Mouse (Mus musculus): ENCODE measurements at regions not wholly inside any gene's neighbourhood (a gene's known extent, or its start where the extent isn't known, plus 50 kb on each side); places are given as distances from the start of the nearest gene placed in this dataset.

DNA sequence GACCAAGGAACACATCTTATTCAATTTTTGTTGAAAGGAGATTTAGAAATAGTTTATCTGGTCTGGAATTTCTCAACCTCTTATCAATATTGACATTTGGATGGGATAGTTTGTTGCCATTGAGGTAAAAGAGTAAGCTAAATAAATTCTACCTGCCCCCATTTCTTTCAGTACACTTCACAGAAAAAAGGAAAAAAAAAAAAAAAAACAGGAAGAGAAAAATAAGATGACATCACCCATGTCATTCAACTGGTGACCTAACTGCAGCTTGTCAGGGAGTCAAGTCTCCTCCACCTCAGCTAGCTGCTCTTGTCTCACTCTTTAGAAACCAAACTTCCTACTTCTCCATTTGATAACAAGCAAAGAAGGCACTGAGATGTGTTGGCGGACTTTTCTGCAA, 61.3 kb upstream of the Agps start:
- 81% methylated on average over 1 of the region's 1 CpGs for WGBS
- H3K4me3 ChIP-seq (ENCODE audit: low read depth, low read length), result no peak overlapping the region
- H3K27ac ChIP-seq (ENCODE audit: low read length), result no peak overlapping the region
- ATAC-seq (ENCODE audit: insufficient number of reproducible peaks, insufficient read depth, low FRiP score, low read depth), result no peak
- no peak overlapping the region for H3K4me2 ChIP-seq (replicated peaks; ENCODE audit: low read depth, low read length)
- no peak overlapping the region for H3K9ac ChIP-seq (replicated peaks; ENCODE audit: low read depth, low read length)
- no peaks in the 10 kb centered on the region for H3K9me3 ChIP-seq (ENCODE audit: control insufficient read depth, low read depth, low read length)
- no peaks in the 10 kb centered on the region for H3K36me3 ChIP-seq (ENCODE audit: control insufficient read depth, insufficient read depth, low read length)
- no peaks in the 10 kb centered on the region; the same call in 1 of the 2 replicates for H3K4me1 ChIP-seq (ENCODE audit: control insufficient read depth, insufficient read depth, low read length)
- H3K27me3 ChIP-seq (ENCODE audit: control insufficient read depth, insufficient read depth, low read length), result no peaks in the 10 kb centered on the region

DNA sequence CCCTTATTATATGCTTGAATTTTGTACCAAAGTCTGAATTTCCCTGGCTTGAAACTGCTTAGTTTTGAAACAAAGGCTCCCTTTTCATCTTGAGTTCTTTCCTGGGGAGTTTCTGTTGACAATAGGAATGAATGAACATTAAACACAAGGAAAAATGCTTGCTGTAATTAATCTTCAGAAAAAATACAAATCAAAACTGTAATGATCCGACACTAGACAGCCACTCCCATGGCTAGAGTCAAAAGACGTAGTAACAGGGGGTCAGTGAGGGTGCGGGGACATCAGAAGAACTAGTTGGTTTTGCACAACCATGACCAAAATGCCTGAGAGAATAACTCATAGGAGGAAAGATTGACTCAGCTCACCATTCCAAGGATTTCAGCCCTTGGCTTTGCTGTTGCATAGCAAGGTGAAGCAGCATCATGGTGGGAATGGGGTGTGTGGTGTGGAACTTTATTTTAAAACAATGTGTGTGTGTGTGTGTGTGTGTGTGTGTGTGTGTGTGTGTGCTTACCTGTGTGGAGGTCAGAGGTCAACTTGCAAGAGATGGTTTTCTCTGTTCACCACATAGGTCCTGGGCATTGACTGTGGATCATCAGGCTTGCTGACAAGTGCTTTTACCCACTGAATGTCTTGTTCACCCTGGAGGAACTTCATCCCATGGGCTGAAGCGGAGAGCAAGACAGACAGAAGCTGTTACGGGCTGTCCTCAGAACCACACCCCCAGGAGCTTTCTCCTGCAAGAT, 63.2 kb upstream of the Agps start:
- no peak overlapping the region for H3K4me3 ChIP-seq (ENCODE audit: low read depth, low read length)
- H3K4me2 ChIP-seq (replicated peaks; ENCODE audit: low read depth, low read length), result no peak overlapping the region
- H3K27me3 ChIP-seq (ENCODE audit: control insufficient read depth, insufficient read depth, low read length), result no peaks in the 10 kb centered on the region
- H3K4me1 ChIP-seq (ENCODE audit: control insufficient read depth, insufficient read depth, low read length), result no peaks in the 10 kb centered on the region; the same call in 1 of the 2 replicates
- no peak for ATAC-seq (ENCODE audit: insufficient number of reproducible peaks, insufficient read depth, low FRiP score, low read depth)
- H3K9me3 ChIP-seq (ENCODE audit: control insufficient read depth, low read depth, low read length), result no peaks in the 10 kb centered on the region
- WGBS, result 67% methylated on average over 5 of the region's 5 CpGs
- peak overlapping the region; percentile 64; the same call in 1 of the 2 replicates for H3K27ac ChIP-seq (ENCODE audit: low read length)
- no peak overlapping the region for H3K9ac ChIP-seq (replicated peaks; ENCODE audit: low read depth, low read length)
- H3K36me3 ChIP-seq (ENCODE audit: control insufficient read depth, insufficient read depth, low read length), result no peaks in the 10 kb centered on the region

GRCm38 (mm10) chr2:75767871-75768558, 63.6 kb upstream of the Nfe2l2 start:
- ATAC-seq (ENCODE audit: insufficient number of reproducible peaks, insufficient read depth, low FRiP score, low read depth), result peak; percentile 79
- Histone ChIP-seq H3K4me2 (replicated peaks; ENCODE audit: low read depth, low read length) (no peak overlapping the region), H3K9ac (replicated peaks; ENCODE audit: low read depth, low read length) (no peak overlapping the region), H3K4me3 (ENCODE audit: low read depth, low read length) (no peak overlapping the region), H3K27me3 (ENCODE audit: control insufficient read depth, insufficient read depth, low read length) (no peaks in the 10 kb centered on the region), H3K4me1 (ENCODE audit: control insufficient read depth, insufficient read depth, low read length) (no peaks in the 10 kb centered on the region; the same call in 1 of the 2 replicates), H3K9me3 (ENCODE audit: control insufficient read depth, low read depth, low read length) (no peaks in the 10 kb centered on the region), H3K36me3 (ENCODE audit: control insufficient read depth, insufficient read depth, low read length) (no peaks in the 10 kb centered on the region), H3K27ac (ENCODE audit: low read length) (peak overlapping the region; percentile 68)
- WGBS, result 54% methylated on average over 7 of the region's 7 CpGs

DNA sequence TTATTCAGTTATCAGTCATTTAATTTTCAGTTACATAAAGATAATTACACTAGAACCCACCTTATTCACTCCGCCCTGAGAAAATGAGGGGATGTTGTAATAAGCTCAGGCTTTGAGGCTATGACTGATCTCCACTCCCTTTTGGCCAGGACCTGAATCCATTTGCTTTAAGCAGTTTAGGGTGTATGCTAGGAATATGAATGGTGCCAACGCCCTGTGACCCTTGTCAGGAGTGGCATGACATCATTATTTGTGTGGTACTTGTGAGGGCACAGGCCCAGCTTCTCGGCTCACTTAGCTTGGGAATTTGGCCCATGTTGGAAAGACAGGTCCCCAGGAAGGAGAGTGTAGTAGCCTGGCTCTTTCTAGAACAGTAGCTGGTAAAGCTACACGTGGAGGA, 61.0 kb upstream of the Nfe2l2 start:
- ATAC-seq (ENCODE audit: insufficient number of reproducible peaks, insufficient read depth, low FRiP score, low read depth), result no peak
- no peaks in the 10 kb centered on the region for H3K4me1 ChIP-seq (ENCODE audit: control insufficient read depth, insufficient read depth, low read length)
- no peak overlapping the region for H3K9ac ChIP-seq (replicated peaks; ENCODE audit: low read depth, low read length)
- H3K27ac ChIP-seq (ENCODE audit: low read length), result no peak overlapping the region
- H3K9me3 ChIP-seq (ENCODE audit: control insufficient read depth, low read depth, low read length), result no peaks in the 10 kb centered on the region
- H3K27me3 ChIP-seq (ENCODE audit: control insufficient read depth, insufficient read depth, low read length), result no peaks in the 10 kb centered on the region
- H3K4me3 ChIP-seq (ENCODE audit: low read depth, low read length), result no peak overlapping the region
- H3K4me2 ChIP-seq (replicated peaks; ENCODE audit: low read depth, low read length), result no peak overlapping the region
- 74% methylated on average over 4 of the region's 4 CpGs for whole genome bisulfite sequencing
- no peaks in the 10 kb centered on the region for H3K36me3 ChIP-seq (ENCODE audit: control insufficient read depth, insufficient read depth, low read length)

- Histone ChIP-seq H3K4me1 (ENCODE audit: control insufficient read depth, insufficient read depth, low read length) (peaks cover 4% of the 10 kb centered on the region; the same call in 1 of the 2 replicates), H3K27ac (ENCODE audit: low read length) (no peak overlapping the region), H3K4me2 (replicated peaks; ENCODE audit: low read depth, low read length) (no peak overlapping the region), H3K4me3 (ENCODE audit: low read depth, low read length) (no peak overlapping the region), H3K27me3 (ENCODE audit: control insufficient read depth, insufficient read depth, low read length) (no peaks in the 10 kb centered on the region), H3K9me3 (ENCODE audit: control insufficient read depth, low read depth, low read length) (no peaks in the 10 kb centered on the region), H3K9ac (replicated peaks; ENCODE audit: low read depth, low read length) (no peak overlapping the region), H3K36me3 (ENCODE audit: control insufficient read depth, insufficient read depth, low read length) (no peaks in the 10 kb centered on the region)
- 67% methylated on average over 3 of the region's 3 CpGs for WGBS
- no peak for ATAC-seq (ENCODE audit: insufficient number of reproducible peaks, insufficient read depth, low FRiP score, low read depth)
Measured at GRCm38 (mm10) chr2:75763252-75763651, 58.8 kb upstream of the Nfe2l2 start.

GRCm38 (mm10) chr2:75762030-75762429, 57.6 kb upstream of the Nfe2l2 start:
- 80% methylated on average over 5 of the region's 5 CpGs for WGBS
- Histone ChIP-seq H3K27ac (ENCODE audit: low read length) (no peak overlapping the region), H3K4me2 (replicated peaks; ENCODE audit: low read depth, low read length) (no peak overlapping the region), H3K9ac (replicated peaks; ENCODE audit: low read depth, low read length) (no peak overlapping the region), H3K9me3 (ENCODE audit: control insufficient read depth, low read depth, low read length) (no peaks in the 10 kb centered on the region), H3K27me3 (ENCODE audit: control insufficient read depth, insufficient read depth, low read length) (no peaks in the 10 kb centered on the region), H3K36me3 (ENCODE audit: control insufficient read depth, insufficient read depth, low read length) (no peaks in the 10 kb centered on the region), H3K4me3 (ENCODE audit: low read depth, low read length) (no peak overlapping the region), H3K4me1 (ENCODE audit: control insufficient read depth, insufficient read depth, low read length) (peaks cover 12% of the 10 kb centered on the region; the same call in 1 of the 2 replicates)
- no peak for ATAC-seq (ENCODE audit: insufficient number of reproducible peaks, insufficient read depth, low FRiP score, low read depth)

GRCm38 (mm10) chr2:75761626-75762025, 57.2 kb upstream of the Nfe2l2 start:
- no peak for ATAC-seq (ENCODE audit: insufficient number of reproducible peaks, insufficient read depth, low FRiP score, low read depth)
- no peaks in the 10 kb centered on the region for H3K9me3 ChIP-seq (ENCODE audit: control insufficient read depth, low read depth, low read length)
- no peak overlapping the region for H3K4me2 ChIP-seq (replicated peaks; ENCODE audit: low read depth, low read length)
- 88% methylated on average over 9 of the region's 9 CpGs for WGBS
- H3K27ac ChIP-seq (ENCODE audit: low read length), result no peak overlapping the region
- H3K4me1 ChIP-seq (ENCODE audit: control insufficient read depth, insufficient read depth, low read length), result peaks cover 16% of the 10 kb centered on the region; the same call in 1 of the 2 replicates
- H3K4me3 ChIP-seq (ENCODE audit: low read depth, low read length), result no peak overlapping the region
- no peak overlapping the region for H3K9ac ChIP-seq (replicated peaks; ENCODE audit: low read depth, low read length)
- H3K36me3 ChIP-seq (ENCODE audit: control insufficient read depth, insufficient read depth, low read length), result no peaks in the 10 kb centered on the region
- no peaks in the 10 kb centered on the region for H3K27me3 ChIP-seq (ENCODE audit: control insufficient read depth, insufficient read depth, low read length)

- no peaks in the 10 kb centered on the region for H3K36me3 ChIP-seq (ENCODE audit: control insufficient read depth, insufficient read depth, low read length)
- H3K27ac ChIP-seq (ENCODE audit: low read length), result no peak overlapping the region
Measured at GRCm38 (mm10) chr2:75759196-75759885, 54.9 kb upstream of the Nfe2l2 start.

More at GRCm38 (mm10) chr2:75759196-75759885, 54.9 kb upstream of the Nfe2l2 start:
- Histone ChIP-seq H3K4me3 (ENCODE audit: low read depth, low read length) (no peak overlapping the region), H3K4me2 (replicated peaks; ENCODE audit: low read depth, low read length) (no peak overlapping the region), H3K9ac (replicated peaks; ENCODE audit: low read depth, low read length) (no peak overlapping the region), H3K4me1 (ENCODE audit: control insufficient read depth, insufficient read depth, low read length) (peaks cover 17% of the 10 kb centered on the region; the same call in 1 of the 2 replicates), H3K27me3 (ENCODE audit: control insufficient read depth, insufficient read depth, low read length) (no peaks in the 10 kb centered on the region), H3K9me3 (ENCODE audit: control insufficient read depth, low read depth, low read length) (no peaks in the 10 kb centered on the region)
- 87% methylated on average over 11 of the region's 11 CpGs for WGBS
- ATAC-seq (ENCODE audit: insufficient number of reproducible peaks, insufficient read depth, low FRiP score, low read depth), result no peak
